Comparison of ENCODE assay signal across 30 mouse cellular contexts in the genomic region with DNA sequence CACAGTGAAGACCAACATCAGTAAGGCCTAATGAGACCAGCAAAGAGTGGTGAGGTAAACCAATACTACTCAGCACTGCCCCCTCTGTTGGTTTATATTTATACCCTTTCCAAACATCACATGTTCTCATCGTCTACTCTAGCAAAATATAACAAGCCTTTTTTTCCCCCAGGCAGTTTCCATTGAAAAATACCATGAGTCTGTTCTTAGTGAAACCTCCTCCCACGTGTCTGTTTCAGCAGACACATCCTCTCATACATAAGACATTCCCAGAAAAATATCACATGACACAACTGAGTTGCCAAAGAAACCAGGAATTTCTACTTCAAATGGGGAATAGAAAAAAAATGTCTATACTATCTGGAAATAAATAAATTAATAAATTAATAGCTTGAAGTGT.
A peak's percentile ranks its signal among the peaks of the same experiment; 100 is the strongest.
DNase-seq lines count a peak whose midpoint lies in the region; ATAC-seq lines count a peak whose summit lies in the region.
"Had no signal": no experiment of that assay in that cellular context is flagged by ENCODE, and none has a peak within 500 bp of the region (broad histone marks: within the 10 kb centered on the region; RNA-seq: fewer than 3 reads in every experiment).

No protein-coding gene starts in this region.

- no peak overlapping the region for H3K4me3 ChIP-seq in midbrain, embryonic 11.5 days (ENCODE audit: low read depth, low read length)
- H3K4me3 ChIP-seq in midbrain, embryonic 10.5 days: no peak overlapping the region
- H3K4me3 ChIP-seq: embryonic facial prominence, embryonic 10.5 days; embryonic facial prominence, embryonic 13.5 days; erythroblast, embryonic 14.5 days; forebrain, embryonic 10.5 days; forebrain, embryonic 13.5 days; heart, adult 2 months; heart, embryonic 10.5 days; heart, embryonic 13.5 days had no signal

- H3K4me1 ChIP-seq in midbrain, embryonic 11.5 days (ENCODE audit: control insufficient read depth, insufficient read depth, low read length): no peaks in the 10 kb centered on the region
- no peaks in the 10 kb centered on the region for H3K4me1 ChIP-seq in midbrain, embryonic 10.5 days
- H3K4me1 ChIP-seq: embryonic facial prominence, embryonic 10.5 days; embryonic facial prominence, embryonic 13.5 days; forebrain, embryonic 10.5 days; forebrain, embryonic 13.5 days; heart, embryonic 10.5 days; heart, embryonic 13.5 days had no signal

- H3K4me2 ChIP-seq in midbrain, embryonic 11.5 days: no peak overlapping the region
- H3K4me2 ChIP-seq: embryonic facial prominence, embryonic 13.5 days; forebrain, embryonic 13.5 days; heart, embryonic 13.5 days; hindbrain, embryonic 14.5 days had no signal

- H3K9ac ChIP-seq in midbrain, embryonic 11.5 days (ENCODE audit: low read length): no peak overlapping the region
- H3K9ac ChIP-seq: embryonic facial prominence, embryonic 13.5 days; forebrain, embryonic 13.5 days; heart, embryonic 13.5 days; hindbrain, embryonic 14.5 days had no signal

- no peaks in the 10 kb centered on the region for H3K36me3 ChIP-seq in midbrain, embryonic 11.5 days (ENCODE audit: control insufficient read depth, insufficient read depth, low read length)
- H3K36me3 ChIP-seq in midbrain, embryonic 10.5 days: no peaks in the 10 kb centered on the region
- H3K36me3 ChIP-seq: embryonic facial prominence, embryonic 10.5 days; embryonic facial prominence, embryonic 13.5 days; forebrain, embryonic 10.5 days; G1E; heart, embryonic 10.5 days; heart, embryonic 13.5 days had no signal

- H3K9me3 ChIP-seq in midbrain, embryonic 11.5 days (ENCODE audit: control insufficient read depth, low read length): no peaks in the 10 kb centered on the region
- no peaks in the 10 kb centered on the region for H3K9me3 ChIP-seq in midbrain, embryonic 10.5 days (replicated peaks)
- H3K9me3 ChIP-seq: embryonic facial prominence, embryonic 10.5 days; embryonic facial prominence, embryonic 13.5 days; forebrain, embryonic 10.5 days; forebrain, embryonic 13.5 days; G1E; heart, embryonic 10.5 days; heart, embryonic 13.5 days had no signal

- 76% methylated on average over 2 of the region's 2 CpGs for WGBS in midbrain, embryonic 11.5 days
- 77% methylated on average over 2 of the region's 2 CpGs for WGBS in midbrain, embryonic 10.5 days

- no peak for ATAC-seq in midbrain, embryonic 11.5 days (ENCODE audit: low FRiP score)
- ATAC-seq: activated CD4-positive, CD25-positive, alpha-beta regulatory T cell, adult 4 months; forebrain, embryonic 13.5 days; forebrain, embryonic 16.5 days; hindbrain, postnatal 0 days; inflammation-experienced regulatory T-cells, adult 6 months; intestine, embryonic 16.5 days; Patski had no signal

- DNase-seq in midbrain, embryonic 11.5 days (ENCODE audit: low spot score, missing footprints): peak; percentile 62
- no peak for DNase-seq in midbrain, embryonic 10.5 days (ENCODE audit: low spot score)
- peak; percentile 16 for DNase-seq in R1 (ENCODE audit: low read depth, low spot score)
- DNase-seq in fat pad, adult 2 months (ENCODE audit: extremely low read depth, low read depth, low spot score): peak; percentile 80
- no peak for DNase-seq in cerebellum, adult 8-10 months
- DNase-seq in kidney, postnatal 14 days: no peak
- DNase-seq in gastrocnemius, postnatal 25 days: no peak
- DNase-seq: B cell, adult 2 months; cerebellum, adult 11 months; cerebellum, adult 2 months; cerebellum, postnatal 36 days; embryo, embryonic 11 days; gastrocnemius, postnatal 10 days; heart, adult 2 months; heart, postnatal 4 days had no signal

- H3K27ac ChIP-seq in midbrain, embryonic 11.5 days (ENCODE audit: low read depth, low read length): no peak overlapping the region
- H3K27ac ChIP-seq in midbrain, embryonic 10.5 days (replicated peaks): no peak overlapping the region
- H3K27ac ChIP-seq: embryonic facial prominence, embryonic 10.5 days; embryonic facial prominence, embryonic 13.5 days; forebrain, embryonic 10.5 days; forebrain, embryonic 13.5 days; heart, adult 2 months; heart, embryonic 10.5 days; heart, embryonic 13.5 days; hindbrain, embryonic 14.5 days; hindbrain, postnatal 0 days had no signal

- H3K27me3 ChIP-seq in midbrain, embryonic 11.5 days (ENCODE audit: control insufficient read depth, insufficient read depth, low read length): no peaks in the 10 kb centered on the region
- H3K27me3 ChIP-seq in midbrain, embryonic 10.5 days (ENCODE audit: low read depth, poor library complexity, severe bottlenecking): no peaks in the 10 kb centered on the region
- H3K27me3 ChIP-seq: embryonic facial prominence, embryonic 13.5 days; forebrain, embryonic 13.5 days; heart, embryonic 13.5 days; Patski had no signal

Comparison
In these comparisons a context has a peak if more than half of its experiments do, and no peak if none do; other contexts are left out.
1. DNase-seq: peak in midbrain, embryonic 11.5 days (single experiment), R1 (single experiment) and fat pad, adult 2 months (single experiment); none in midbrain, embryonic 10.5 days (single experiment), cerebellum, adult 8-10 months (single experiment), kidney, postnatal 14 days (single experiment) and gastrocnemius, postnatal 25 days (single experiment).